Mouse (Mus musculus) neural tube, embryonic 11.5 days (tissue): ENCODE measurements around the gene Use1. TPM values are rescaled to one million over a fixed set of nuclear protein-coding genes. Genes with fewer than 3 reads are reported as not detected.
A peak's percentile ranks its signal among the peaks of the same experiment; 100 is the strongest.

Experiments
- ATAC-seq: fragments of 200-750 bp; cut with Nextera tagmentation; 2 replicates; pipeline ENCODE4 v1.8.0; 2017; ENCODE audit warnings: moderate number of reproducible peaks, mild to moderate bottlenecking, moderate TSS enrichment, moderate library complexity; ENCODE audit not compliant: insufficient read depth, low FRiP score, low TSS enrichment
- DNase-seq: peaks from one replicate; pipeline ENCODE4 v3.0.0-alpha.2; 2015; ENCODE audit warnings: low spot score
- H3K27ac ChIP-seq: fragments of 300-500 bp; sonication (generic); 2 replicates; pipeline ENCODE4 v1.5.1; 2014; ENCODE audit warnings: low read depth, mild to moderate bottlenecking, low read length
- H3K27me3 ChIP-seq: fragments of 300-500 bp; sonication (generic); 2 replicates; pipeline ENCODE4 v1.6.1; 2014; ENCODE audit warnings: mild to moderate bottlenecking, low read length, mixed read lengths; ENCODE audit not compliant: control insufficient read depth, insufficient read depth
- H3K36me3 ChIP-seq: fragments of 300-500 bp; sonication (generic); 2 replicates; pipeline ENCODE4 v1.6.1; 2014; ENCODE audit warnings: mild to moderate bottlenecking, low read length, moderate library complexity, mixed read lengths; ENCODE audit not compliant: control insufficient read depth, insufficient read depth
- H3K4me1 ChIP-seq: fragments of 300-500 bp; sonication (generic); 2 replicates; pipeline ENCODE4 v1.6.1; 2014; ENCODE audit warnings: low read length, mixed read lengths; ENCODE audit not compliant: control insufficient read depth, insufficient read depth
- H3K4me2 ChIP-seq: fragments of 300-500 bp; sonication (generic); 2 replicates; pipeline ENCODE4 v1.6.1; 2014; ENCODE audit warnings: low read depth, mild to moderate bottlenecking, moderate library complexity
- H3K4me3 ChIP-seq: fragments of 300-500 bp; sonication (generic); 2 replicates; pipeline ENCODE4 v1.5.1; 2014; ENCODE audit warnings: low read depth, low read length
- H3K9ac ChIP-seq: fragments of 300-500 bp; sonication (generic); 2 replicates; pipeline ENCODE4 v1.6.1; 2014; ENCODE audit warnings: mild to moderate bottlenecking, low read length
- H3K9me3 ChIP-seq: fragments of 300-500 bp; sonication (generic); 2 replicates; pipeline ENCODE4 v1.6.1; 2016; ENCODE audit warnings: low read length; ENCODE audit not compliant: control insufficient read depth
- WGBS: fragments of 180-500 bp; shearing (Covaris S2); extraction: QIAGEN DNeasy Blood & Tissue Kit; methylation state at CpG from one replicate; pipeline ENCODE4 v1.1.7; 2014; 5-methylcytosine and 5-hydroxymethylcytosine counted together
- polyA plus RNA-seq: library from polyadenylated mRNA; unstranded; fragments of >200 nt; fragmentation: Nextera tagmentation; extraction: Ambion mirVana; gene quantifications from 2 replicates; pipeline ENCODE4 v1.2.1, GENCODE M21; 2014

The Use1 gene
- polyA plus RNA-seq, 1 experiment from 2014 or later = 78.9 TPM

- Histone ChIP-seq H3K9ac (no peak overlapping the region), H3K4me1 (peaks cover 6% of the 10 kb centered on the region), H3K9me3 (no peaks in the 10 kb centered on the region), H3K4me2 (no peak overlapping the region), H3K4me3 (no peak overlapping the region), H3K36me3 (no peaks in the 10 kb centered on the region), H3K27ac (no peak overlapping the region), H3K27me3 (no peaks in the 10 kb centered on the region)
- no peak for ATAC-seq
- 9% methylated on average over 3 of the region's 3 CpGs for WGBS
- no peak for DNase-seq
Observed at GRCm38 (mm10) chr8:71392871-71393270, 26.2 kb downstream of the Use1 start.

- Histone ChIP-seq H3K4me3 (no peak overlapping the region), H3K36me3 (peaks cover 4% of the 10 kb centered on the region), H3K9me3 (no peaks in the 10 kb centered on the region), H3K4me1 (peaks cover 6% of the 10 kb centered on the region), H3K27ac (no peak overlapping the region), H3K4me2 (no peak overlapping the region), H3K27me3 (no peaks in the 10 kb centered on the region), H3K9ac (no peak overlapping the region)
- no peak for DNase-seq
- WGBS = 84% methylated on average over 7 of the region's 7 CpGs
- no peak for ATAC-seq
Observed at GRCm38 (mm10) chr8:71394481-71394880, 27.8 kb downstream of the Use1 start.

- no peak overlapping the region for H3K4me3 ChIP-seq
- H3K36me3 ChIP-seq = peaks cover 4% of the 10 kb centered on the region
- 82% methylated on average over 10 of the region's 10 CpGs for WGBS
- no peak overlapping the region for H3K27ac ChIP-seq
- H3K9ac ChIP-seq = no peak overlapping the region
- H3K27me3 ChIP-seq = no peaks in the 10 kb centered on the region
- DNase-seq = no peak
- H3K9me3 ChIP-seq = no peaks in the 10 kb centered on the region
- H3K4me2 ChIP-seq = no peak overlapping the region
- ATAC-seq = no peak
- peaks cover 6% of the 10 kb centered on the region for H3K4me1 ChIP-seq
Observed at GRCm38 (mm10) chr8:71395071-71395470, 28.4 kb downstream of the Use1 start.

GRCm38 (mm10) chr8:71395629-71396028 lies 29.0 kb downstream of the Use1 start, which contains the start of gene Ushbp1:
TSS of gene Ushbp1 (minus strand) at chr8:71395802.
- peaks cover 4% of the 10 kb centered on the region for H3K36me3 ChIP-seq
- no peaks in the 10 kb centered on the region for H3K27me3 ChIP-seq
- DNase-seq (no peak), ATAC-seq (no peak)
- peak within 1 kb of the TSS; percentile 61 for H3K4me3 ChIP-seq
- no peak within 1 kb of the TSS; the same call in 1 of the 2 replicates for H3K9ac ChIP-seq
- peaks cover 6% of the 10 kb centered on the region for H3K4me1 ChIP-seq
- peak within 1 kb of the TSS; percentile 44; the same call in 1 of the 2 replicates for H3K27ac ChIP-seq
- H3K4me2 ChIP-seq = peak within 1 kb of the TSS; percentile 35
- 86% methylated on average over 9 of the region's 9 CpGs for WGBS
- H3K9me3 ChIP-seq = no peaks in the 10 kb centered on the region

- Histone ChIP-seq H3K9me3 (no peaks in the 10 kb centered on the region), H3K27ac (peak within 1 kb of the TSS; percentile 44; the same call in 1 of the 2 replicates), H3K4me3 (peak within 1 kb of the TSS; percentile 61), H3K4me2 (peak within 1 kb of the TSS; percentile 68), H3K27me3 (no peaks in the 10 kb centered on the region), H3K4me1 (peaks cover 6% of the 10 kb centered on the region), H3K9ac (peak within 1 kb of the TSS; percentile 55), H3K36me3 (peaks cover 4% of the 10 kb centered on the region)
- peak; percentile 91 for DNase-seq
- 1% methylated on average over 34 of the region's 34 CpGs for WGBS
- ATAC-seq = peak; percentile 97
Observed at GRCm38 (mm10) chr8:71396639-71397305, 30.1 kb downstream of the Use1 start, which contains the start of gene Babam1. TSS of gene Babam1 (plus strand) at chr8:71396861.

GRCm38 (mm10) chr8:71397701-71398100 lies 31.1 kb downstream of the Use1 start:
- Histone ChIP-seq H3K4me1 (peaks cover 6% of the 10 kb centered on the region), H3K27ac (no peak overlapping the region), H3K27me3 (no peaks in the 10 kb centered on the region), H3K9me3 (no peaks in the 10 kb centered on the region), H3K9ac (peak overlapping the region; percentile 55; the same call in 1 of the 2 replicates), H3K4me2 (peak overlapping the region; percentile 68), H3K4me3 (peak overlapping the region; percentile 61), H3K36me3 (peaks cover 4% of the 10 kb centered on the region)
- 88% methylated on average over 12 of the region's 12 CpGs for WGBS
- DNase-seq (no peak), ATAC-seq (no peak)

- Histone ChIP-seq H3K9ac (no peak overlapping the region), H3K9me3 (no peaks in the 10 kb centered on the region), H3K4me3 (no peak overlapping the region), H3K4me2 (no peak overlapping the region), H3K36me3 (peaks cover 4% of the 10 kb centered on the region), H3K27ac (no peak overlapping the region), H3K4me1 (peaks cover 6% of the 10 kb centered on the region), H3K27me3 (no peaks in the 10 kb centered on the region)
- no peak for ATAC-seq
- WGBS = 89% methylated on average over 2 of the region's 2 CpGs
- no peak for DNase-seq
Observed at GRCm38 (mm10) chr8:71400826-71401225, 34.2 kb downstream of the Use1 start.

GRCm38 (mm10) chr8:71401454-71401853 lies 34.8 kb downstream of the Use1 start:
- Histone ChIP-seq H3K9ac (no peak overlapping the region), H3K9me3 (no peaks in the 10 kb centered on the region), H3K36me3 (peaks cover 4% of the 10 kb centered on the region), H3K27me3 (no peaks in the 10 kb centered on the region), H3K4me3 (no peak overlapping the region), H3K27ac (no peak overlapping the region), H3K4me2 (no peak overlapping the region), H3K4me1 (peaks cover 9% of the 10 kb centered on the region)
- no peak for DNase-seq
- ATAC-seq = no peak

GRCm38 (mm10) chr8:71402446-71402964 lies 35.9 kb downstream of the Use1 start:
- no peak overlapping the region for H3K27ac ChIP-seq
- no peak overlapping the region for H3K4me3 ChIP-seq
- H3K9me3 ChIP-seq = no peaks in the 10 kb centered on the region
- H3K4me1 ChIP-seq = peaks cover 11% of the 10 kb centered on the region
- peaks cover 4% of the 10 kb centered on the region for H3K36me3 ChIP-seq
- no peak overlapping the region for H3K9ac ChIP-seq
- H3K27me3 ChIP-seq = no peaks in the 10 kb centered on the region
- no peak for DNase-seq
- ATAC-seq = no peak
- WGBS = 91% methylated on average over 9 of the region's 9 CpGs
- no peak overlapping the region for H3K4me2 ChIP-seq
